Mouse (Mus musculus): ENCODE results near the gene Cavin4. TPM values are rescaled to one million over a fixed set of nuclear protein-coding genes. Genes with fewer than 3 reads are reported as not detected.

The Cavin4 gene
- total and polyA plus RNA-seq, 2 experiments: not detected

DNA sequence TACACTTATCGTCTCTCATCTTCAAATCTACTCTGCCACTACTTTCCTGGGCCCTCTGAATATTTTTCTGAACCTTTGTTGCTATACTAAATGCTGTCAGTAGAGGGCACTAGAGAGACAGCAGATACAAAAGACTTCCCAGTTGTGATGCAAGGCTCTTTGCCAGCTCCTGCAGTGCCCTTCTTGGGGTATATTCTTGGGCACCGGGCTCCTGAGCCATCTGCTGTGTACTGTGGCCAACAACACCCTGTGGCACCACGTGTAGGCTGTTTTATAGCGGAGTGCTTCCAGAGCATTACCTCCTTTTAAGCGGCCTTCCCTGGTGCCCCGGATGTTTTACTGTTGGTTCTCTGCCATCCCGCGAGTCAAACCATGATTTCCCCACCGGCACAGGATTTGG, 27.3 kb downstream of the Cavin4 start:
- DNase-seq (ENCODE audit: extremely low read depth, low read depth, low spot score): peak; percentile 32

DNA sequence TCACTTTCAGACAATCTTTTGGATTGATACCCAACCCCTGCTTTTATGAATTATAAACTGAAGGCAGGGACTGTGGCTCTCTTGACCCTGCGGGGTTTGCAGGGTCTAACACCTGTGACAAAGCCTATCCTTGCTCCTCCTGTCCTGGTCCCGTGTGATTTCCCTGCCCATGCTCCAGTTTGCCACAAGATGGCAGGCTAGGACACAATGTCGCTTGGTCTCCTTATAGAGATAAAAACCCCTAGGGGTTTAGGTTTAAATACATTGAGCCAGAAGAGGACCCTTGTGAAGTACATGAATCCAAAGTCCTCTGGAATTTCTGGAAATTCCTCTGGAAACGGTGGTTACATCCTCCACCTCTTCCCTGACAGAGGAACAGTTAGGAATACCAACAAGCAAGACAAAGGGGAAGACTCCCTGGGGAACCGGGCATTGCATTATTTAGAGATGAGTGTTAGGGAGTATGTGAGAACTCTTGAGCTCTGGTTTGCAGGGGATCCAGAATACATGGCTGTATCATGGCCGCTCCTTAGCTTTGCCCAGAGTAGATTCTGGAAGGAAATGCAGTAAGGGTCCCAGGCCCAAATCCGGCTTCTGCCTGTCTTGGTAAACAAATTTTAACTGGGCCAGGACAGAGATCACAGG, 28.6 kb downstream of the Cavin4 start:
- H3K4me3 ChIP-seq (ENCODE audit: insufficient read depth, low read depth, low read length): no peak overlapping the region
- H3K9ac ChIP-seq (ENCODE audit: low read depth, low read length): no peak overlapping the region
- H3K4me1 ChIP-seq (ENCODE audit: control insufficient read depth, insufficient read depth, low read length): no peaks in the 10 kb centered on the region
- H3K27me3 ChIP-seq (ENCODE audit: control insufficient read depth, insufficient read depth, low read length): no peaks in the 10 kb centered on the region
- no peaks in the 10 kb centered on the region for H3K36me3 ChIP-seq (ENCODE audit: control insufficient read depth, insufficient read depth, low read length)
- WGBS: 47% methylated on average over 7 of the region's 7 CpGs
- no peak for DNase-seq (ENCODE audit: extremely low read depth, low read depth, low spot score)
- TF ChIP-seq CTCF (IDR thresholded peaks at IDR 0.05; ENCODE audit: low read depth, low read length) (peak; percentile 76), POLR2A (IDR thresholded peaks at IDR 0.05; ENCODE audit: extremely low read depth, insufficient read depth, low read length) (no peak)
- H3K27ac ChIP-seq (replicated peaks; ENCODE audit: insufficient read depth, low read depth, low read length): no peak overlapping the region
- H3K79me2 ChIP-seq (ENCODE audit: control insufficient read depth, insufficient read depth, low read length): no peaks in the 10 kb centered on the region

More for the DNA sequence above, 27.3 kb downstream of the Cavin4 start:
- Histone ChIP-seq H3K9ac (ENCODE audit: low read depth, low read length) (no peak overlapping the region), H3K27me3 (ENCODE audit: control insufficient read depth, insufficient read depth, low read length) (no peaks in the 10 kb centered on the region), H3K79me2 (ENCODE audit: control insufficient read depth, insufficient read depth, low read length) (no peaks in the 10 kb centered on the region), H3K36me3 (ENCODE audit: control insufficient read depth, insufficient read depth, low read length) (no peaks in the 10 kb centered on the region), H3K4me1 (ENCODE audit: control insufficient read depth, insufficient read depth, low read length) (no peaks in the 10 kb centered on the region), H3K27ac (replicated peaks; ENCODE audit: insufficient read depth, low read depth, low read length) (no peak overlapping the region), H3K4me3 (ENCODE audit: insufficient read depth, low read depth, low read length) (no peak overlapping the region)
- TF ChIP-seq POLR2A (IDR thresholded peaks at IDR 0.05; ENCODE audit: extremely low read depth, insufficient read depth, low read length): no peak
- 0 out of 2 replicates have a peak, but pooled peaks have one; percentile 16 for TF ChIP-seq CTCF (IDR thresholded peaks at IDR 0.05; ENCODE audit: low read depth, low read length)
- 75% methylated on average over 9 of the region's 9 CpGs for WGBS

DNA sequence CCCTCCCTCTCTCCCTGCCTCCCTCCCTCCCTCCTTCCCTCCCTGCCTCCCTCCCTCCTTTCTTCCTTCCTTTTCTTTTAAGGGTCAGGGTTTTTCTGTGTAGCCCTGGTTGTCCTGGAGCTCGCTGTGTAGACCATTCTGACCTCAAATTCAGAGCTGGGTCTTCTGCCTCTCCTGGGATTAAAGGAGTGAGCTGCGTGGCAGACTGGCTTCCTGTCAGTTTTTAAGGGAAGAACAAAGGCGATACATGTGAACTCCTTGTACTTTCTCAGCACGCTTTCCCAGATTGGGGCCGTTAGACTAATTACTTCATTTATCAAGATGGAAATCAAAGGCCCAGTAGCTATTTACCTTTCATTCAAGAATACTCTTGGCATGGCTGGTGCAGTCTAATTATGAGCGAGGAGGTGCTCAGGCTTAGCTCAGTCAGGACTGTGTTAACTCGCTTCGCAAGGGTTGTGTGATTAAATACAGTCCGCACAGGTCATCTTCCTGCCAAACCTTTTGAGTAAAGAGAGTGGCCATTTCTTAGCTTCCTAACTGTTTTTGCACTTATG, 29.5 kb downstream of the Cavin4 start:
- H3K9ac ChIP-seq (ENCODE audit: low read depth, low read length): no peak overlapping the region
- H3K27ac ChIP-seq (replicated peaks; ENCODE audit: insufficient read depth, low read depth, low read length): no peak overlapping the region
- H3K4me1 ChIP-seq (ENCODE audit: control insufficient read depth, insufficient read depth, low read length): no peaks in the 10 kb centered on the region
- no peaks in the 10 kb centered on the region for H3K36me3 ChIP-seq (ENCODE audit: control insufficient read depth, insufficient read depth, low read length)
- DNase-seq (ENCODE audit: extremely low read depth, low read depth, low spot score): no peak
- no peaks in the 10 kb centered on the region for H3K27me3 ChIP-seq (ENCODE audit: control insufficient read depth, insufficient read depth, low read length)
- WGBS: 85% methylated on average over 9 of the region's 9 CpGs
- no peak overlapping the region for H3K4me3 ChIP-seq (ENCODE audit: insufficient read depth, low read depth, low read length)
- no peaks in the 10 kb centered on the region for H3K79me2 ChIP-seq (ENCODE audit: control insufficient read depth, insufficient read depth, low read length)
- TF ChIP-seq POLR2A (IDR thresholded peaks at IDR 0.05; ENCODE audit: extremely low read depth, insufficient read depth, low read length) (no peak), CTCF (IDR thresholded peaks at IDR 0.05; ENCODE audit: low read depth, low read length) (no peak)

DNA sequence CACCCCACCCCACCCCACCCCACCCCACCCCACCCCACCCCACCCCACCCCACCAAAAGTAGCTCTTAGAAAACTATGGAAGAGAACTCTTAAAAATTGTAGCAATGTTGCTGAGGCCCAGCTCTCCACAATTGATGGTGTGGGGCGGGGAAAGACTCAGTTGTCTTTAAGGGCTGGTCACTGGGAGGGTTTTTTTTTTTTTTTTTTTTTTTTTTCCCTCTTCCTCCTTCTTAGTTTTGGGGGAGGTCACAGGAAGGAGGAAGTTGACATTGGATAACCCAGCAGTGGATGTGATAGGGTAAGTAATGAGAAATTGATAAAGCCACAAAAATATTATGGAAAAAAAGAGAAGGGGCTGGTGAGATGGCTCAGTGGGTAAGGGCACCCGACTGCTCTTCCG, 33.4 kb downstream of the Cavin4 start:
- Histone ChIP-seq H3K36me3 (ENCODE audit: control insufficient read depth, insufficient read depth, low read length) (no peaks in the 10 kb centered on the region), H3K27me3 (ENCODE audit: control insufficient read depth, insufficient read depth, low read length) (no peaks in the 10 kb centered on the region; the same call in 1 of the 2 replicates), H3K9ac (ENCODE audit: low read depth, low read length) (no peak overlapping the region), H3K4me3 (ENCODE audit: insufficient read depth, low read depth, low read length) (no peak overlapping the region), H3K4me1 (ENCODE audit: control insufficient read depth, insufficient read depth, low read length) (no peaks in the 10 kb centered on the region), H3K79me2 (ENCODE audit: control insufficient read depth, insufficient read depth, low read length) (no peaks in the 10 kb centered on the region), H3K27ac (replicated peaks; ENCODE audit: insufficient read depth, low read depth, low read length) (no peak overlapping the region)
- TF ChIP-seq POLR2A (IDR thresholded peaks at IDR 0.05; ENCODE audit: extremely low read depth, insufficient read depth, low read length) (no peak), CTCF (IDR thresholded peaks at IDR 0.05; ENCODE audit: low read depth, low read length) (no peak)
- WGBS: 82% methylated on average over 3 of the region's 3 CpGs
- no peak for DNase-seq (ENCODE audit: extremely low read depth, low read depth, low spot score)

DNA sequence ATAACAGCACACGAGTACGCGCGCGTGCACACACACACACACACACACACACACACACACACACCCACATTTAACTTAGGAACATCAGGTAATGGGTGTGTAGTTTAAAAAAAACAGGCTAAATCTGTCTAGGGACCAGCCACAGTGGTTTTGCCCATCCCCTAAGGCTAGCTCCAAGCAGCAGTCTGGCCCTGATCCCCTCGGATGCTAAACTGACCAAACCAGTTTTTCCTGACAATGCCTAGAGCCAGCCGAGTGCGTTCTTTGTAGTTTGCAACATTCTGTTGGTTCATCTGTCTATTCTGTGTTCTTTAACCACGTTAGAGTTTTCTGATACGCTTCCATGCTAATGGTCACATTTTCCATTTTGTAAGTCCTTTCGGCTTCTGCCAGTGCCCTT, 34.0 kb downstream of the Cavin4 start:
- H3K36me3 ChIP-seq (ENCODE audit: control insufficient read depth, insufficient read depth, low read length): no peaks in the 10 kb centered on the region
- no peaks in the 10 kb centered on the region; the same call in 1 of the 2 replicates for H3K27me3 ChIP-seq (ENCODE audit: control insufficient read depth, insufficient read depth, low read length)
- H3K27ac ChIP-seq (replicated peaks; ENCODE audit: insufficient read depth, low read depth, low read length): no peak overlapping the region
- H3K4me1 ChIP-seq (ENCODE audit: control insufficient read depth, insufficient read depth, low read length): no peaks in the 10 kb centered on the region
- H3K4me3 ChIP-seq (ENCODE audit: insufficient read depth, low read depth, low read length): no peak overlapping the region
- TF ChIP-seq POLR2A (IDR thresholded peaks at IDR 0.05; ENCODE audit: extremely low read depth, insufficient read depth, low read length) (no peak), CTCF (IDR thresholded peaks at IDR 0.05; ENCODE audit: low read depth, low read length) (no peak)
- no peaks in the 10 kb centered on the region for H3K79me2 ChIP-seq (ENCODE audit: control insufficient read depth, insufficient read depth, low read length)
- DNase-seq (ENCODE audit: extremely low read depth, low read depth, low spot score): no peak
- 52% methylated on average over 11 of the region's 11 CpGs for WGBS
- H3K9ac ChIP-seq (ENCODE audit: low read depth, low read length): no peak overlapping the region
